Mouse (Mus musculus): ENCODE results near the gene Myl4.

GRCm38 (mm10) chr11:104587904-104588303 is 37.4 kb downstream of the Myl4 start:
- TF ChIP-seq CTCF (IDR thresholded peaks at IDR 0.05; ENCODE audit: low read depth), result no peak
- TF ChIP-seq EP300 (IDR thresholded peaks at IDR 0.05; ENCODE audit: low read depth), result no peak

All from heart, postnatal 0 days (tissue).